Mouse (Mus musculus): Measurements from ENCODE around the gene Usp22. TPM values are rescaled to one million over a fixed set of nuclear protein-coding genes. Genes with fewer than 3 reads are reported as not detected.

Usp22 gene
- polyA plus RNA-seq, 1 experiment, result 29.2 TPM

DNA sequence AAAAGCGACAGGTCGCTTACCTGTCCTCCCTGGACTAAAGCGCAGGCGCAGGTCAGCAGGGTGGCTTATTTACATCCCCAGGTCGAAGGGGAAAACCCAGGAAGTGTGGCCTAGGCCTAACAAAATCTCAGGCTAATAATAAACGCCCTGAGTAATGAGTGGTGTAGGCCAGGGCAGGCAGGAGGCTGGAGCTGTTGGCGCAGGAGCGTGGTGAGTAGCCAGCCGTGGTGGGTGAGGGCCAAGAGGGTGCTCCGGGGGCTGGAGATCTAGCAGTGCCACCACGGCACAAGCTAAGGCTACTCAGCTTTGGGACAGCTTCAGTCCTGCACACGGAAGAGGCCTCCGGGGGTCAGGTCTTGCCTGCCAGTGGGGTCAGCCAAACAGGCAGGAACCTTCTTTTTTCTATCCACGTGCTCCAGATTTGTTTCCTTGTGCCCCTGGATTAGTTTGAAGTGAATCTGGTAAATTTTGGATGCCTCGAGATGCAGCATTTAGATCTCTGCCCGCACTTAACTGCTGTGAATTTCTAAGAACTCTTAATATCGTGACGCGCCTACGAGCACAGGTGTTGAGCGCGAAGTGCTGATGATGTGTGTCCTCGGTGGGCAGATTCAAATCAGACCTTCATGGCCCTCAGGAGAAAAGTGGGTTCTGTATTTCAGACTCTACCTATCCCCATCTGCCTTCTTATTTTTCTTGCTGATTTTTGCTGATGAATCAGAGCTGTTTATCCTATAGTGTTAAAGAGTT lies 48.1 kb downstream of the Usp22 start, which contains the start of gene Tnfrsf13b:
Gene Tnfrsf13b, plus strand, starts transcription at position 150 of the 750 bp plus-strand sequence.
- no peaks in the 10 kb centered on the region for H3K4me1 ChIP-seq (ENCODE audit: control insufficient read depth, insufficient read depth, low read length)
- no peak for DNase-seq
- WGBS, result 79% methylated on average over 23 of the region's 23 CpGs
- H3K36me3 ChIP-seq (ENCODE audit: control insufficient read depth, insufficient read depth, low read length), result no peaks in the 10 kb centered on the region
- no peak within 1 kb of the TSS for H3K27ac ChIP-seq (ENCODE audit: insufficient read depth, low read depth, low read length)
- TF ChIP-seq CTCF (conservative IDR thresholded peaks at IDR 0.05; ENCODE audit: insufficient read depth, insufficient read length, low read depth, low read length) (no peak), POLR2A (IDR thresholded peaks at IDR 0.05; ENCODE audit: low read depth, low read length) (no peak)
- H3K4me3 ChIP-seq (ENCODE audit: insufficient read depth, low read depth, low read length), result no peak within 1 kb of the TSS
- no peaks in the 10 kb centered on the region for H3K27me3 ChIP-seq (replicated peaks; ENCODE audit: control insufficient read depth, insufficient read depth, low read length)

DNA sequence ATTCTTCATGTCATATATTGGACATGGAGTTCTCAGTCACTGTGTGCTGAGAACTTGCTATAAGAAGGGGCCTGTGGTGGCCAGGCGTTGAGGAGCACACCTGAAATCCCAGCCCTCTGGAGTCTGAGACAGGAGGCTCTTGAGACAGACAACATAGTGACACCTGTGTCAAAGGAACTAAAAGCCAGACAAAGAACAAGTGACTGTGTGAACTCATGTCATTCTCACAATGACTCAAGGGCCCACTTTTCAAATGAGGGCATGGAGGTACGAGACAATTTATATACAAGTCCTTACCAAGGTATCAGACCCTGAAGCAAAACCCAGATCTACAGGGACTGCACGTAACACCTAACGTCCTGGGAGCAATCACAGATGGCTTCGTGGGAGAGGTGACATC lies 48.9 kb downstream of the Usp22 start:
- Histone ChIP-seq H3K4me3 (ENCODE audit: insufficient read depth, low read depth, low read length) (no peak overlapping the region), H3K27ac (ENCODE audit: insufficient read depth, low read depth, low read length) (no peak overlapping the region), H3K4me1 (ENCODE audit: control insufficient read depth, insufficient read depth, low read length) (no peaks in the 10 kb centered on the region), H3K36me3 (ENCODE audit: control insufficient read depth, insufficient read depth, low read length) (no peaks in the 10 kb centered on the region), H3K27me3 (replicated peaks; ENCODE audit: control insufficient read depth, insufficient read depth, low read length) (no peaks in the 10 kb centered on the region)
- 88% methylated on average over 5 of the region's 5 CpGs for WGBS
- DNase-seq, result no peak
- TF ChIP-seq CTCF (conservative IDR thresholded peaks at IDR 0.05; ENCODE audit: insufficient read depth, insufficient read length, low read depth, low read length) (no peak), POLR2A (IDR thresholded peaks at IDR 0.05; ENCODE audit: low read depth, low read length) (no peak)

DNA sequence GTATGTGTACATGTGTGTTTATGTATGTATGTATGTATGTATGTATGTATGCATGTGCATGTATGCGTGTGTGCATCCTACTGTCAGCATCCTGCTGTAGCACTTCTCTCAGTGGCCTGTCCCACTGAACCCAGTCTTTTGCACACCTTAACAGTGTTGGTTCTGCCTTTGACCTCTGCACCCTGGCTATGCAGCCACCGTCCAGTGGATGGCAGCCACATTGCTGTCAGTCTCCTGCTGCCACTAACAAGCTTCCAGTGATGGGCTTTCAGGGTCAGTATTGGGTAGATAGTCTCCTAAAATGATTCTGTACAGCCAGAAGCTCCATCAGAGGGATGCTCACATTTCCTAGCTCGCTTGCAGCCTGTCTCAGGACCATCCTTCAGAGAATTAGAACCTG lies 51.0 kb downstream of the Usp22 start:
- 69% methylated on average over 3 of the region's 3 CpGs for WGBS
- Histone ChIP-seq H3K36me3 (ENCODE audit: control insufficient read depth, insufficient read depth, low read length) (no peaks in the 10 kb centered on the region), H3K4me3 (ENCODE audit: insufficient read depth, low read depth, low read length) (no peak overlapping the region), H3K4me1 (ENCODE audit: control insufficient read depth, insufficient read depth, low read length) (no peaks in the 10 kb centered on the region), H3K27ac (ENCODE audit: insufficient read depth, low read depth, low read length) (no peak overlapping the region), H3K27me3 (replicated peaks; ENCODE audit: control insufficient read depth, insufficient read depth, low read length) (no peaks in the 10 kb centered on the region)
- TF ChIP-seq POLR2A (IDR thresholded peaks at IDR 0.05; ENCODE audit: low read depth, low read length), result no peak
- TF ChIP-seq CTCF (conservative IDR thresholded peaks at IDR 0.05; ENCODE audit: insufficient read depth, insufficient read length, low read depth, low read length), result no peak
- no peak for DNase-seq

DNA sequence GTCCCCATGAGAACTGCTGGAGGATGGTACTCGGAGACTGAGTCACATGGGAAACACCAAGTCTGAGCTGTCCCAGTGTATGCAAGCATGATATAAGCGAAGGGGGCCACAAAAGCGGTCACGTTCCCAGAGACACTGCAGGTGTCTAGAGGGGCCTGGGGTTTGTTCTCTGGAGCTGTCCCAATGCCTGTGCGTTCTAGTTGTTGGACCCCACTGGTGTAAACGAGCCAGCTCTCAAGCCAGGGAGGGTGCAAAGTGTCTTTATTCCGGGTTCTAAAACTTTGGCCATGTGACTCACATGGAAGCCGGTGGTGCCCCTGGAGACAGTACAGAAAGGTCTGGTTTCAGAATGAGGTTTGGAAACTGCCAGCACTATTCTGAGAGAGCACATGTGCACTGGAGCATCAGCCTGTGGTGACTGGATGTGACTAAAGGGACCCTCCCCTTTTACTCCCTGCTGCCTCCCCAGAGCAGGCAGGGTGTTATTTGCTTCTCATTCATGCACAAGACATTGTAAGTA lies 52.0 kb downstream of the Usp22 start:
- Histone ChIP-seq H3K4me3 (ENCODE audit: insufficient read depth, low read depth, low read length) (no peak overlapping the region), H3K27me3 (replicated peaks; ENCODE audit: control insufficient read depth, insufficient read depth, low read length) (no peaks in the 10 kb centered on the region), H3K27ac (ENCODE audit: insufficient read depth, low read depth, low read length) (no peak overlapping the region), H3K4me1 (ENCODE audit: control insufficient read depth, insufficient read depth, low read length) (no peaks in the 10 kb centered on the region), H3K36me3 (ENCODE audit: control insufficient read depth, insufficient read depth, low read length) (no peaks in the 10 kb centered on the region)
- TF ChIP-seq CTCF (conservative IDR thresholded peaks at IDR 0.05; ENCODE audit: insufficient read depth, insufficient read length, low read depth, low read length), result no peak
- no peak for TF ChIP-seq POLR2A (IDR thresholded peaks at IDR 0.05; ENCODE audit: low read depth, low read length)
- DNase-seq, result no peak
- 84% methylated on average over 8 of the region's 8 CpGs for WGBS

DNA sequence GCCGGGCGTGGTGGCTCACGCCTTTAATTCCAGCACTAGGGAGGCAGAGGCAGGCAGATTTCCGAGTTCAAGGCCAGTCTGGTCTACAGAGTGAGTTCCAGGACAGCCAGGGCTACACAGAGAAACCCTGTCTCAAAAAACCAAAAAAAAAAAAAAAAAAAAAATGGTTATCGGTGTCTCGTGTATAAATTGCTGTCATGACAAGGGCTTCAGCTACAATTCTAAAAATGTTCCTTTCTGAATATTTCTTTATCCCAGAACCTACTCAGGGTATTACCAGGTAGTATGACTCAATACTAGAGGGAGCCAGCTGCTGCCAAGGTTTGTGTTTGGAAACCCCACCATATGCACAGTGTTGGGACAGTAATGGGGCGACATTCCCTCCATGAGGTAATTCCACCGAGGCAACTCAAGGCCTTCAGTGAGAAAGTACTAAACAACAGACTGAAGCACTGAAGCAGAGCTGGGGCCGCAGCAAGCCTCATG lies 52.5 kb downstream of the Usp22 start:
- no peak overlapping the region for H3K4me3 ChIP-seq (ENCODE audit: insufficient read depth, low read depth, low read length)
- no peaks in the 10 kb centered on the region for H3K36me3 ChIP-seq (ENCODE audit: control insufficient read depth, insufficient read depth, low read length)
- TF ChIP-seq CTCF (conservative IDR thresholded peaks at IDR 0.05; ENCODE audit: insufficient read depth, insufficient read length, low read depth, low read length), result no peak
- no peak for TF ChIP-seq POLR2A (IDR thresholded peaks at IDR 0.05; ENCODE audit: low read depth, low read length)
- H3K4me1 ChIP-seq (ENCODE audit: control insufficient read depth, insufficient read depth, low read length), result no peaks in the 10 kb centered on the region
- no peak overlapping the region for H3K27ac ChIP-seq (ENCODE audit: insufficient read depth, low read depth, low read length)
- WGBS, result 87% methylated on average over 9 of the region's 9 CpGs
- H3K27me3 ChIP-seq (replicated peaks; ENCODE audit: control insufficient read depth, insufficient read depth, low read length), result no peaks in the 10 kb centered on the region
- DNase-seq, result no peak

DNA sequence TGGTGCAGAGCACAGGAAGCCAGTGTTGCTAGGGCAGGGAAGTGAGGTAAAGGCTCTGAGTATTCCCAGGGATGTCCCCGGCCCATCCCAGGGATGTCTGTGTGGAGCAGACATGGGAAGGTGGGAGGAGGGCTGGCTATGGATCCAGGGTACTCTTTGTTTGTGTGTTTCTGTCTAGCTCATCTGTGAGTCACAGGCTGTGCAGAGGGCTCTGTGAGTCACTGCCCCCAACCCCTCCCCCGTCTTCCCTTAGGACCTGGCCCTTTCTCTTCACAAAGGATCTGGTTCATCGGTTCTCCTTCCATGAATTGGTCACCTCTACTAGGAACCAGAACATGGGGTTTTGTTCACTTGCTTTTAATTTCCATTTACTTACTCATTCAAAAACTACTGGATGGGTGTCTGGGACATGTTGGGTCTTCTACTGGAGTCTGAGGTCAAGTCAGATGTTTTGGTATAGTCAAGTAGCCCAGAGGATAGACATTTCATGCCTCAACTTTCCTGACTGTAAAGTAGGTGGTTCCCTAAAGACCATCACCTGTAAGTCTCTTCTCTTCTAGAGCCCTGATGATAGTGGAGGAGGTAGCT lies 54.8 kb downstream of the Usp22 start:
- DNase-seq, result no peak
- 78% methylated on average over 3 of the region's 3 CpGs for WGBS
- no peak overlapping the region for H3K4me3 ChIP-seq (ENCODE audit: insufficient read depth, low read depth, low read length)
- no peak overlapping the region for H3K27ac ChIP-seq (ENCODE audit: insufficient read depth, low read depth, low read length)
- H3K4me1 ChIP-seq (ENCODE audit: control insufficient read depth, insufficient read depth, low read length), result no peaks in the 10 kb centered on the region
- TF ChIP-seq POLR2A (IDR thresholded peaks at IDR 0.05; ENCODE audit: low read depth, low read length) (no peak), CTCF (conservative IDR thresholded peaks at IDR 0.05; ENCODE audit: insufficient read depth, insufficient read length, low read depth, low read length) (no peak)
- H3K27me3 ChIP-seq (replicated peaks; ENCODE audit: control insufficient read depth, insufficient read depth, low read length), result no peaks in the 10 kb centered on the region
- H3K36me3 ChIP-seq (ENCODE audit: control insufficient read depth, insufficient read depth, low read length), result no peaks in the 10 kb centered on the region

DNA sequence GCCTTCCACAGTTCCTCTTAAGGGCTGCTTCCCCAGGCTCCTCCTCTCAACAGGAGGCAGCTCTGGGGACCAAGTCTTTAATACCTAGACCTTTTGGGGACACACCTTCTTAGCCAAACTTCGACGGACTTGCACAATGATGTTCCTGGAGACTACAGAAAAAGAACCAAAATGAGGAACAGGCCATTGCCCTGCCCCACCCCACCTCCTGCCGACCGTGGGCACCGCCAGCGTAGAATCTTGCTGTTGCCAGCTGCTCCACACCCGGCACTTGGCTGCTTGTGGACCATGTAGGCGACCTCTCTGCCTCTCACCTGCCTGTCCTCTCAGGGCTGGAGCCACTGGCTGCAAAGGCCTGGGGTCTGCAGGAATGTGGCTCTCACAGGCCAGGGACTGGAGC lies 58.6 kb downstream of the Usp22 start:
- no peak for TF ChIP-seq POLR2A (IDR thresholded peaks at IDR 0.05; ENCODE audit: low read depth, low read length)
- TF ChIP-seq CTCF (conservative IDR thresholded peaks at IDR 0.05; ENCODE audit: insufficient read depth, insufficient read length, low read depth, low read length), result no peak
- no peak overlapping the region for H3K27ac ChIP-seq (ENCODE audit: insufficient read depth, low read depth, low read length)
- no peak overlapping the region for H3K4me3 ChIP-seq (ENCODE audit: insufficient read depth, low read depth, low read length)
- no peaks in the 10 kb centered on the region for H3K4me1 ChIP-seq (ENCODE audit: control insufficient read depth, insufficient read depth, low read length)
- WGBS, result 68% methylated on average over 8 of the region's 8 CpGs
- DNase-seq, result no peak
- H3K36me3 ChIP-seq (ENCODE audit: control insufficient read depth, insufficient read depth, low read length), result no peaks in the 10 kb centered on the region
- no peaks in the 10 kb centered on the region for H3K27me3 ChIP-seq (replicated peaks; ENCODE audit: control insufficient read depth, insufficient read depth, low read length)
